Mouse (Mus musculus) liver, embryonic 14.5 days (tissue): ENCODE data around the gene Ggact.

Source experiments
- CTCF ChIP-seq: IDR thresholded peaks from 2 replicates; pipeline ENCODE4 v1.5.1; 2016; ENCODE audit warnings: antibody characterized with exemption, low read depth, control low read depth
- EP300 ChIP-seq: IDR thresholded peaks from 2 replicates; pipeline ENCODE4 v1.6.1; 2016; ENCODE audit warnings: antibody characterized with exemption, low read depth

DNA sequence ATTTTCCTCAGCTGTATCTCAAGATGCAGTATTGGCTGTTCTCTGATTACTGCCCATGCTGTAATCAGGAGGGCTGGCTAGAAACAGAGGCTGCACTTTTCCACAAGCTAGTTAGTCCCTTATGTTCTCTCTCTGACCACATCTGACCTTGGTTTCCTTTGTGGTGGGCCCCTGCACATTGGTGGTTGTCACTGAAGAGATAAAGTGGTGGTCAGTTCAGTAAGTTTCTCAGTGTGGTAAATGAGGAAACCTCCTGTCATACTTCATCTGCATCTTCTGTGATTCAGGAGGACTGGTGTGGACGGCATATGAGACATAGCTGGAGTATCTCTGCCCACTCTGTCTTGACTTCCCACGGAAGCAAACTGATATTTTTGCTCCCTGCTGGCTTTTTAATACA is 125.4 kb downstream of the Ggact start:
- no peak for TF ChIP-seq CTCF
- no peak for TF ChIP-seq EP300
